Mouse (Mus musculus) cerebellum, adult 8-10 months (tissue): ENCODE results near the gene Edc4.
A peak's percentile ranks its signal among the peaks of the same experiment; 100 is the strongest.

ENCODE experiments used
- DNase-seq: peaks from one replicate; pipeline ENCODE4 v3.0.0; 2022

Edc4 gene

GRCm38 (mm10) chr8:105889756-105890465, 9.2 kb downstream of the Edc4 start:
- no peak for DNase-seq

GRCm38 (mm10) chr8:105890870-105891269, 10.2 kb downstream of the Edc4 start:
- DNase-seq, result no peak

GRCm38 (mm10) chr8:105892432-105892831, 11.8 kb downstream of the Edc4 start:
- DNase-seq, result no peak

GRCm38 (mm10) chr8:105893339-105893738, 12.7 kb downstream of the Edc4 start, which contains the start of gene Nrn1l:
Nrn1l (plus strand) TSS chr8:105893567.
- no peak for DNase-seq

GRCm38 (mm10) chr8:105897801-105898480, 17.3 kb downstream of the Edc4 start:
- no peak for DNase-seq

GRCm38 (mm10) chr8:105900180-105900940, 19.7 kb downstream of the Edc4 start, which contains the start of gene Pskh1:
Pskh1 (plus strand) TSS chr8:105900441.
- peak; percentile 93 for DNase-seq

- no peak for DNase-seq
These were observed 20.4 kb downstream of the Edc4 start for GRCm38 (mm10) chr8:105900941-105901616.

GRCm38 (mm10) chr8:105919390-105919789, 38.7 kb downstream of the Edc4 start:
- DNase-seq, result no peak

GRCm38 (mm10) chr8:105925123-105925522, 44.4 kb downstream of the Edc4 start:
- DNase-seq, result no peak

- peak; percentile 86 for DNase-seq
These were observed 49.9 kb downstream of the Edc4 start for GRCm38 (mm10) chr8:105930602-105931001.

- no peak for DNase-seq
These were observed 50.6 kb downstream of the Edc4 start for GRCm38 (mm10) chr8:105931271-105931670.

- DNase-seq, result no peak
These were observed 51.8 kb downstream of the Edc4 start for GRCm38 (mm10) chr8:105932525-105932924.

GRCm38 (mm10) chr8:105933762-105934161, 53.1 kb downstream of the Edc4 start, which contains the start of gene Ctrl:
Ctrl (minus strand) TSS chr8:105933862.
- no peak for DNase-seq

DNA sequence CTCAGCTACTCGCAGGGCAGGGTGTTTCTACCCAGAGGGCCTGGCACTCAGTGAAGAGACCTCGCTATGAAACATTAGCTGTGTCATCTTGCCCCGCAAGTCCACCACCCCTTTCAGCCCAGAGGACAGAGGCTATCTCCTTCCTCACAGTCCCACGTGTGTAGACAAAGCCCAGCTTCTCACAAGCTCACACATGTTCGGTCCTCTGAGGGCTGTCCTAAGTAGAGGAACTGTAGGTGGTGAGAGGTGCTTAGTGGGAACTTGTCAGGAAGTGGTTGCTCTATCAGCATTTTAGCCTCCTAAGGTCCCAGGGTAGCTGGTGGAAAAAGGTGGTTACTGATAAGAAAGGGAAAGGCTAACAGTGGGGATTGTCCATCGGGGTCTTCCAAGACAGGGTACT, 54.4 kb downstream of the Edc4 start:
- no peak for DNase-seq

GRCm38 (mm10) chr8:105935863-105936603, 55.4 kb downstream of the Edc4 start:
- no peak for DNase-seq

- peak; percentile 85 for DNase-seq
These were observed 56.3 kb downstream of the Edc4 start for GRCm38 (mm10) chr8:105936866-105937475.

DNA sequence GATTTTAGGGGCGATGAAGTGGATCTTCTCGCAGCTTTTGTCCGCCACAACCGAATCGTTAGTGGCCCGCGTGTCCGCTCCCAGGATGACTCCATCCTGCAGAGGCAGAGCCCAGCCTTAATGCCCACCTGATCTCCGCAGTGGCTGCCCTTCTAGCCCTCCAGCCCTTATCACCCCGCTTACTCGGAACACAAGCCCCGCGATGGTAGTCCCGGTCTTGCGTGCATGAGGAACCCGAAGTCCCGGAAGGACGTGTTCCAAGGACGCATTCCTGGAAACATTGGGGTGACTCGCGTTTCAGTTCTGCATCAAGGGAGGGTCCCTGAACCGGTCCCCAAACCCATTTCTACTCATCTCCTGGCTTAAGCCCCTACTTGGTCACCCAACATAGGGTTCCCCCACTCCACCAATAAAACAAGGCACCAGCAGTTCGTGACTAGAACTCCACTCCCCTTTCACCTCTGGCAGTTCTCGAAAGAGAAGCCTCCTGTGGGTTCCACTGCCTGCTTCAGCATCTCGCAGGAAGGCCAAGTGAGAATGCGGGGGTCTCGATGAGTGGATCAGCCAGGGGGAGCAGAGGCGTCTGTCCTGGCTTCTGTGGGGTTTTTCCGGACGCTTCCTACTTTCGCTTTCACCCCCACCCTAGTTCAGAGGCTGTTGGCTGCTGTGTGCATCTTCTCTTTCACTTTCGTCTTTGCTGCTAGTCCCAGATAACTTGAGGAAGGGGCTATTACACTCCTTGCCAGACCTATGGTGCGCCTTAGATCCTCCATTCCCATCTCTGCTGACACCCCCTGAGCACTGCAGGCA, 57.0 kb downstream of the Edc4 start:
- DNase-seq, result peak; percentile 50

DNA sequence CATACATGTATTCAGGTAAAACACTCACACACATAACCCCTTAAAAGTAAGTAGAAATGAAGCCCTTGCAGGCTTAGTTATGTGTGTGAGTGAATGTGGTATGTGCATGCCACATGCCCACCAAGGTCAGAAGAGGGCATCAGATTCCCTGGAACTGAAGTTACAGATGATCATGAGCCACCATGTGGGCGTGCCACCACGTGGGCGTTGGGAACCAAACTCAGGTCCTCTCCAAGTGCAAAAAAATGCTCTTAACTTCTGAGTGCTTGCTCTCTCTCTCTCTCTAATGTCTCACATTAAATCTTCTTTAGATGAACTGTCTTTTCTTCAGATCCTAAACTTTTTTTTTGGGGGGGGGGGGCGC, 57.6 kb downstream of the Edc4 start, which contains the start of gene Psmb10:
TSS of gene Psmb10 (minus strand) at position 139 of the 364 bp plus-strand sequence.
- DNase-seq, result no peak

DNA sequence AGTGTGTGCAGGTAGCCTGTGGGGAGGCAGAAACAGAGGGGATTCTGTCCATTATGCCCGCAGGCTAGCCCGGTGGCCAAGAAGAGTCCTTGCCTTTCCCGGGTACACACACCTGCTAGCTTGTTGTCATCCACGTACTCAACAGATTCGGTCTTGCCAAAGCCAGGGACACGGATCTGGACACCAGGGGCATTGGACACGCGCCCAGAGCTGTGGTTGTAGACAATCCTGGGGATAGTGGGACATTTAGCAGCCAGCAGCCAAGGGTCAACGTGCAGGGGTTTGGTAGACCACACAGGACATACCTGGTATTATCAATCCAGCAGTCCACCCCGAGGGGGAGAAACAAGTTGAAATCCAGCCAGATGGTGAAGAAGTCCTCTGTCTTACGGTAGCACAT, 61.3 kb downstream of the Edc4 start:
- no peak for DNase-seq

DNA sequence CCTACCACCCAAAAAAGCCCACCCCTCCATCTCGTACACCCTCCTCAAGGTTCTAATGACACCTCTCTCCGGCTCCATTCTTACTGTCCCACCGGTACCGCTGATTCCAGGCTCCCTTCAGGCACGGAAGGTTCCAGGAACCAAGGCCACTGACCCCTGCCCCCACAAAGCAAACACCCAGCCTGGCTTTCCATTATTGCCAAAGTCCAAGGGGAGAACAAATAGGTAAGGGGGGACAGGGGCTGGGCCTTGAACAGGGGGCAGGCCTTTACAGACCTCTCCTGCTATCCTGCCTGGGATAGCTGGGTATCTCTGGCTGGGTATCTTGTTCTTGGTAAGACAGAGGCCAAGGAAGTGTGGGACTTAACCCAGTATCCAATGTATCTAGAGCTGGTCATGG, 61.9 kb downstream of the Edc4 start:
- no peak for DNase-seq

- no peak for DNase-seq
These were observed 62.6 kb downstream of the Edc4 start, which contains the start of gene Lcat for GRCm38 (mm10) chr8:105943321-105943739. Lcat (minus strand) TSS chr8:105943382.
